Mouse (Mus musculus) testis, adult 2 months (tissue): ENCODE results near the gene Prr15l.

Source experiments
- CTCF ChIP-seq: fragments of 200-500 bp; IDR thresholded peaks from 2 replicates; pipeline ENCODE4 v1.5.1; 2012; ENCODE audit warnings: low read depth, mild to moderate bottlenecking, inconsistent platforms, low read length, moderate library complexity; ENCODE audit not compliant: control insufficient read depth, insufficient read depth, insufficient replicate concordance
- POLR2A ChIP-seq: fragments of 200-500 bp; IDR thresholded peaks from 2 replicates; pipeline ENCODE4 v1.6.1; 2012; ENCODE audit warnings: low read depth, mild to moderate bottlenecking, inconsistent platforms, low read length, moderate library complexity; ENCODE audit not compliant: control insufficient read depth

DNA sequence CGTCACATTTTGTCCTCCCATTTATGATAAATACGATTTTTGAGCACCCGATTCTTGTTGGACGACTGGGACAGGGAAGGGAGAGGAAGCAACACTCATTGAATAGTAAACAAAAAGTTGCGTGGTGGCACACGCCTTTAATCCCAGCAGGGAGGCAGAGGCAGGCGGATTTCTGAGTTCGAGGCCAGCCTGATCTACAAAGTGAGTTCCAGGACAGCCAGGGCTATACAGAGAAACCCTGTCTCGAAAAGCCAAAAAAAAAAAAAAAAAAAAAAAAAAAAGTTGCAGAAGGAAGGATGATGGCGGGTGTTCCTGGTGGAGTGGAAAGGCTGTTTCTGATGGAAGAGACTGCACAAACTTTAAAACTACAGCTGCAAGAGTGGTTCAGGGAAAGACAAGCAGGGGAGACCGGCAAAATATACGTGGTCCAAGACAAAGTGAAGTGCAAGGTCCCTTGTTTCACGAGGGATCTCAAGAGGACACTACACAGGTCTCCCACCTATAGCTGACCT is 11.0 kb upstream of the Prr15l start:
- TF ChIP-seq CTCF, result no peak
- no peak for TF ChIP-seq POLR2A
